Comparison of ENCODE assay signal across 7 mouse cellular contexts in the genomic region with DNA sequence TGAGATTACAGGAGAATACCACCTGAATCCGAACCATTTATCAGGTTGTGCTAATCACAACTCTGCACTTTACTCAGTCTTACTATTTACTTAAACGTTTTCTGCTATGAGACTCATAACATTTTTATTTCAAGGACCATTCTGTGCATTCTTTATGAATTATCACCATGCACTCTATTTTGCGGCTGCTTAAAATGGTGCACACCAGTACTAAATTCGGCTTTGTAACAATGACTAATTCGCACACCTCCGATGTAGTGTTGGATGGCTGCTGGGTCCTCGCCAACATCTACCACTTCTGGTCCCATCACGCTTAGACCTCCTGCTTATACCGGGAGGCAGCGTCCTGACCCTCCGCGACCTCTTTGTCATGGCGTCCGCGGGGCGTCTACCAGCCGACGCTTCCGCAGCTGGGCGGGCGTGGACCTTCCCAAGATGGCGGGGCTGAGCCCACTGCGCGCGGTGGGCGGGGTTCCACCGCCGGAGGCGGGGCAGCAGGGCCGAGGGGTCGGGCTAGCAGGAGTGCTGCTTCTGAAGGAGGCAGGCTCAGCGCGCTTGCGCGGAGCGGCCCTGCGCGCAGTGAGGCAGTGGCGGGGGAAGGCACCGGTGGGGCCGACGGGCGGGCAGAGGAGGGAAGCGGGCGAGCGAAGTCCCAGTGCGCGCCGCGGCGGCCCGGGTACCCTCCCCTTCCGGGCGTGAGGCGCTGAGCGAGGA. TPM values are rescaled to one million over a fixed set of nuclear protein-coding genes. Genes with fewer than 3 reads are reported as not detected.
DNase-seq lines count a peak whose midpoint lies in the region; ATAC-seq lines count a peak whose summit lies in the region.

A gene (plus strand): TSS at position 590 of the 714 bp plus-strand sequence.

- H3K27ac ChIP-seq in intestine, embryonic 15.5 days = peak within 1 kb of the TSS; percentile 95
- H3K27ac ChIP-seq in midbrain, embryonic 10.5 days (replicated peaks) = peak within 1 kb of the TSS; percentile 100

- H3K27me3 ChIP-seq in intestine, embryonic 15.5 days (replicated peaks) = no peaks in the 10 kb centered on the region
- no peaks in the 10 kb centered on the region for H3K27me3 ChIP-seq in midbrain, embryonic 10.5 days (ENCODE audit: low read depth, poor library complexity, severe bottlenecking)

- peaks cover 3% of the 10 kb centered on the region; the same call in 1 of the 2 replicates for H3K4me1 ChIP-seq in intestine, embryonic 15.5 days (replicated peaks)
- peaks cover 14% of the 10 kb centered on the region for H3K4me1 ChIP-seq in midbrain, embryonic 10.5 days

- H3K4me2 ChIP-seq in intestine, embryonic 15.5 days (replicated peaks) = peak within 1 kb of the TSS; percentile 65

- H3K9ac ChIP-seq in intestine, embryonic 15.5 days = peak within 1 kb of the TSS; percentile 98

- H3K9me3 ChIP-seq in intestine, embryonic 15.5 days = no peaks in the 10 kb centered on the region
- H3K9me3 ChIP-seq in midbrain, embryonic 10.5 days (replicated peaks) = no peaks in the 10 kb centered on the region

- peak within 1 kb of the TSS; percentile 96 for H3K4me3 ChIP-seq in intestine, embryonic 15.5 days (replicated peaks)
- H3K4me3 ChIP-seq in midbrain, embryonic 10.5 days = peak within 1 kb of the TSS; percentile 92

- peak; percentile 100 for DNase-seq in adrenal gland, adult 2 months
- peak; percentile 98 for DNase-seq in embryo, embryonic 11.5 days (ENCODE audit: low read depth, low spot score)
- DNase-seq in gastrocnemius, postnatal 36 days = peak; percentile 95 to 98
- DNase-seq in left cerebral cortex, postnatal 25 days (ENCODE audit: low spot score in 2 of 2) = peak; percentile 97 to 99
- DNase-seq in midbrain, embryonic 10.5 days (ENCODE audit: low spot score) = peak; percentile 99
- DNase-seq in right cerebral cortex, postnatal 4 days = peak; percentile 97

- peak; percentile 96 for ATAC-seq in intestine, embryonic 15.5 days

- intact Hi-C loops in gastrocnemius, postnatal 36 days (cut with DNase I) = loop anchor here (2.0 kb wide), 1 partner anchor 24 kb away; no protein-coding TSS in a partner anchor
- intact Hi-C loops in left cerebral cortex, postnatal 25 days (cut with DNase I) = loop anchor here (5.0 to 10.0 kb wide), 3 partner anchors 85 to 415 kb away; a partner anchor contains a TSS

- H3K36me3 ChIP-seq in intestine, embryonic 15.5 days = no peaks in the 10 kb centered on the region
- no peaks in the 10 kb centered on the region for H3K36me3 ChIP-seq in midbrain, embryonic 10.5 days

- 2% methylated on average over 53 of the region's 56 CpGs for WGBS in intestine, embryonic 15.5 days
- WGBS in midbrain, embryonic 10.5 days = 2% methylated on average over 55 of the region's 56 CpGs

RNA-seq across cellular contexts. Expression of the gene that starts here (rescaled TPM):
- 10 to 100 TPM; 39.2 to 44.8 TPM for total RNA-seq in adrenal gland, adult 2 months (2021)
- polyA plus RNA-seq in adrenal gland, adult 2 months (2012; rRNA removed) = 22.0 and 24.6 TPM in 2 replicates
- total RNA-seq in gastrocnemius, postnatal 36 days (2021) = 10 to 100 TPM; 81.2 to 85.0 TPM
- polyA plus RNA-seq in intestine, embryonic 15.5 days (2015; fragmentation: Nextera tagmentation; extraction: Ambion mirVana) = 50.6 and 64.8 TPM in 2 replicates
- total RNA-seq in left cerebral cortex, postnatal 25 days (2021) = 10 to 100 TPM; 54.5 to 55.3 TPM
- 90.6 and 94.0 TPM in 2 replicates for polyA plus RNA-seq in midbrain, embryonic 10.5 days (2016; fragmentation: Nextera tagmentation; extraction: Ambion mirVana)

Comparison
In these comparisons a context has a peak if more than half of its experiments do, and no peak if none do; other contexts are left out.
1. Peak in every context shown above with its lines: DNase-seq, ATAC-seq, H3K4me3 ChIP-seq and H3K27ac ChIP-seq.